Mouse (Mus musculus) testis, postnatal 10 days (tissue): ENCODE measurements around the gene Tbx3.
A peak's percentile ranks its signal among the peaks of the same experiment; 100 is the strongest.

Experiments used
- DNase-seq: peaks from one replicate; pipeline ENCODE4 v3.0.0; 2021; ENCODE audit warnings: low spot score

The Tbx3 gene

DNA sequence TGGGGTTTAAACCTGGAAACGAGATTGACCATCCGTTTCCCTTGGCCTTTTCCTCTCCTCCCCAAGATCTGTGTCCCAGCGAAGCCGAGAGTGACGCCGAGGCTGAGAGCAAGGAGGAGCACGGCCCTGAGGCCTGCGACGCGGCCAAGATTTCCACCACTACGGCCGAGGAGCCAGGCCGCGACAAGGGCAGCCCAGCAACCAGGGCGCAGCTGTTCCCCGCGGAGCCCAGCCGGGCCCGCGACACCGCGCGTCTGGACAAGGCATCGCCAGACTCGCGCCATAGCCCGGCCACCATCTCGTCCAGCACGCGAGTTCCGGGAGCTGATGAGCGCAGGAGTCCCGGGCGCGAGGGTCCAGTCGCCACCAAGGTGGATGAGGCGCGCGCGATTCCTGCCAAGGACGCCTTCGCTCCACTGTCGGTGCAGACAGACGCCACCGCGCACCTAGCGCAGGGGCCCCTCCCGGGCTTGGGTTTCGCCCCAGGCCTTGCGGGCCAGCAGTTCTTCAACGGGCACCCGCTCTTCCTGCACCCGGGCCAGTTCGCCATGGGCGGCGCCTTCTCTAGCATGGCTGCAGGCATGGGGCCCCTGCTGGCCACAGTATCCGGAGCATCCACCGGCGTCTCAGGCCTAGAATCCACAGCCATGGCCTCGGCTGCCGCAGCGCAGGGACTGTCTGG, 10.0 kb downstream of the Tbx3 start:
- DNase-seq, result no peak

DNA sequence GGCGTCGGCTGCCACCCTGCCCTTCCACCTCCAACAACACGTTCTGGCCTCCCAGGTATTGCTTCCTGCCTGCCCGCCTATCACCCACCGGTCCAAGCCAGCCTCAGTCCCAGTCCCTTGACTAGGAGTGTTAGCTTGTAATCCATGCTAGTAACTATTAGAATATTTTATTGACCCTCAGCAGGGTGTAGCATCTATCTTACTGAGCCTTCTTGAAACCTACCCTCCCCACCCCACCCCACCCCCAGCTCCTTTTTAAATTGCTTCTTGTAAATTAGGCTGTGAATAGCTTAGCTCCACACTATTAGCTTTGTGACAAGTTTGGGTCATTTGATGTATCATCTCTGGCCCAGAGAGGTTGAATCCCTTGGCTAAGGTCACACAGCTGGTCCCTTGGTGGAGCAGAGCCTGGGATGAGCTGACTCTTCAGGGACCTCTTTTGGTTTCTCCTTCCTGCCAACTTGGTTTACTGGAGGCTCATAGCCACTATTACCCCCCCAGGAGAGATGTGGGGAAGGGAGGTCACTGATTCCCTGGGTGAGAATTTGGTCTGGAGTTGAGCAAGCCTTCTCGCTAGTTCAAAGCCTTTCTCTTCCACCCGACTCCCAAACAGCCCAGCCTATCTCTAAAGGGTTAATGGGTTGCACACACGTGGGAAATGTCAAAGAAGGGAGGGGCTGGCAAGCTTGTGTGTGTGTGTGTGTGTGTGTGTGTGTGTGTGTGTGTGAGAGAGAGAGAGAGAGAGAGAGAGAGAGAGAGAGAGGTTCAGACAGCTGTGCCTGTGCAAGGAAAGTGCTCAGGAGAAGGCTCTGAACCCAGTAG, 10.8 kb downstream of the Tbx3 start:
- DNase-seq, result no peak

DNA sequence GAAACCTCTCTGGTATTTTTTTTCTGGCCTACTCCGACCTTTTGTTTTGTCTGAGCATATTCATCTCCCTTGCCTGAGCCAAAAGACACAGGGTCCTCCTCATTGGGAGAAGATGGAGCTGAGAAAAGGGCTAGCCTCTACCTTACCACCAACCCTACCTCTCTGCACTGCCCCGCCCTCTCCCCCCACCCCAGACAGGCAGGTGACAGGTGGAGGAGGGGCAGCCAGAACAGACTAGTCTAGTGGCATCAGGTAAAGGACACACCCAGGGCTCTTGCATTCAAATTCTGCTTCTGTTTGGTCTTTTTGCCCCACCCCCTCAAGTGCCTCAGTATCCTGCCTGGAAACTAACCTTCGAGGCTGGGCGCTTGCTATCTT, 11.4 kb downstream of the Tbx3 start:
- DNase-seq, result no peak

DNA sequence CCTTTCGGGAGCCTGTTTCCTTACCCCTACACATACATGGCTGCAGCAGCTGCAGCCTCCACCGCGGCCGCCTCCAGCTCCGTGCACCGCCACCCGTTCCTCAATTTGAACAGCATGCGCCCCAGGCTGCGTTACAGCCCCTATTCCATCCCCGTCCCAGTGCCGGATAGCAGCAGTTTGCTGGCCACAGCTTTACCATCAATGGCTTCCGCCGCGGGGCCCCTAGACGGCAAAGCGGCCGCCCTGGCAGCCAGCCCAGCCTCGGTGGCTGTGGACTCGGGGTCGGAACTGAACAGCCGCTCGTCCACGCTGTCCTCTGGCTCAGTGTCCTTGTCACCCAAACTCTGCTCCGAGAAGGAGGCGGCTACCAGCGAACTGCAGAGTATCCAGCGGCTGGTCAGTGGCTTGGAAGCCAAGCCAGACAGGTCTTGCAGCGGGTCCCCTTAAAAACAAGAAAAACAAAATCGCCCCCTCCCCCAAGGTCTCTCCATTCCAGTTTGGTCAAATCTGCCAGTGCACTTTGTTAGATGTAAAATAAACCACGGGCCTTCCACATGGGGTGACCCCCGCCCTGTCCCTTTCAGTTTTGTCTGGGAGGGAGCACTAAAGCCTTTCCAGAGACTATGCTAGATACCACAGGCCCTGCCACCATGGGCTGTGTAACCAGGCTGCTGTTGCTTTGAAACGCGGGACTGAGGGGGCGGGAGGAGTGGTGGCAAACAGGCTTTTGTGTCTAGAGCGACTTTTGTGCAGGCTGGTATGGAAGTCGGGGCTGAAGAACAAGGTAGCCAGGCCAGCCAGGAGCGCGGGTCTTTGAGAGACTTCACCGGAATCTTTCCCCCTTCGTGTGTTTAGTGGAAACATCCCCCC, 12.4 kb downstream of the Tbx3 start:
- DNase-seq, result no peak

DNA sequence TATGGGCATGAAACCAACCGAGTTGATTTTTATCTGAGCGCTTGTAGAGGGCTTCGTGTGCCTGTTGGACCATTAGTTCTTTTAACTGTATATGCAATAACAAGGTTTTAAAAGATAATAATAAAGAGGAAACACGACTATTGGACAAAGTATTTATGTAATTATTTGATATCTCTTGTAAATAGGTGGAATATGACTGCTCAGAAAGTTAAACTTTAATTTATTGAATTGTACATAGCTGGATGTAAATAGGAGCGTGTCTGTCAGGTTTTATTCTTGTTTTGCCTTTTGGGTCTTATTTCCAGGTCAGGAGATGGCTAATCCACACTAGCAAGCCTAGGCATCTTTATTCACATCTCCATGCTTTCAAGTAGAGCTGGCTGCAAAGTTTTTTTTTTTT, 13.4 kb downstream of the Tbx3 start:
- DNase-seq, result no peak

DNA sequence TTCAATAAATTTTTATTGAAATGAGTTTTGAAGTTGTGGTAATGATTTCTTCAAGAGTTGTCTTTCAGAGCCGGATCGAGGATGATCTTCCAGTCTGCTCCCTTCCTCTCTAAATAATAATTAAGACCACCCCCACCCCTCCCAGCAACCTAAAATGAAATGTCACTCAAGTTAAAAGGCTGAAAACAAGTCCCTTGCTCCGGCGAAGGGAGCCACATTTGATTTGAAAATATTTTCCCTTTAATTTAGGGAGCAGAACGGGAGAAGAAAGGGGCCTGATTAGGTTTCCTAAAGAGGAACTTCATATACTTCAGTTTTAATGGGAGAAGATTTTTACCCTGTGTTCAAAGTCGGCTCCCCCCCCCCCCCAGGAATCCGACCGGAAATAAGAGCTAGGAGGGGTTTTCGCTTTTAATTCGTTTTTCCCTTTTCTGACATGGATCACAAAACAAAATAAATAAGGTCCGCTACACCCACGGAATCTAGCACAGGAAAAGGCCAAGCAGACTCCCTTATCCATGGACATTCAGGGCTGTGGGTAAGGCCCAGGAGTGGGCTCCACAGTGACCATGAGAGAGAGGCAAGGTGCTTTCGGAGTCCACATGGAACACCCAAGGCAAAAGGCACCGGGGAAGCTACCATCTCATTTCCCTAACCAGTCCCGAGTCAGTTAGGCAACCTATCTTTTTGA, 14.4 kb downstream of the Tbx3 start:
- DNase-seq, result no peak

DNA sequence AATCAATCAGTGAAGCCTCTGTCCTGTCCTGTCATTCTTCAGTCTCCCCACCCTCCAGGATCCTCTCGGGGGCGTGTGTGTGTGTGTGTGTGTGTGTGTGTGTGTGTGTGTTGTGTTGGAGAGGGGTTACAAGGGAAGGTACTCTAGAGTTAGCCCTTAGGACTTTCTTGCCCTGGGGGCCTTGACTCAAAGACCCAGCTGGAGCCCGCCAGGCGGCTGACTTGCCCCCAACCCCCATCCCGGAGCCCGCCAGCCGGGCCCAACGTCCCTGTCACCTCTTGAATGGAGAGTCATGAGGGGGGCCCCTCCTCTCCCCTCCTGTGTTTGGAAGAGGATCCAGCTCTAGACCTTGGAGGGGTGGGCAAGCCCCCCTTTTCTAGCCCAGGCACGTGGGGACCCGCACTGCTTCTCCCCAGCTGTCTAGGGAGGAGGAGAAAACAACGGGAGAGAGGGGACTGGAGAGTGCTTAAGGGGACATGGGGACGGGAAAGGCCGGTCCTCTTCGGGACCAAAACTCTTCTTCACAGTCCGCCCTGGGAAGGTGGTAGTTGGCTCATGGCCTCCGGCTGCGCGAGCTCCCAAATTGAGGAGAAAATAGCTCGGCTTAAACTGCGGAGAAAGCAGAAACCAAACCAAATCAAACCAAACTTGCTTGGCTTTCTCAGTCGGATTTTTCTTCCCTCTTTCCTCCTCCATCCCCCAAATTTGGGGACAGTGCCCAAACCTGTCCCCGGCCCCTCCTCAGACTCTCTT, 15.2 kb downstream of the Tbx3 start:
- no peak for DNase-seq

DNA sequence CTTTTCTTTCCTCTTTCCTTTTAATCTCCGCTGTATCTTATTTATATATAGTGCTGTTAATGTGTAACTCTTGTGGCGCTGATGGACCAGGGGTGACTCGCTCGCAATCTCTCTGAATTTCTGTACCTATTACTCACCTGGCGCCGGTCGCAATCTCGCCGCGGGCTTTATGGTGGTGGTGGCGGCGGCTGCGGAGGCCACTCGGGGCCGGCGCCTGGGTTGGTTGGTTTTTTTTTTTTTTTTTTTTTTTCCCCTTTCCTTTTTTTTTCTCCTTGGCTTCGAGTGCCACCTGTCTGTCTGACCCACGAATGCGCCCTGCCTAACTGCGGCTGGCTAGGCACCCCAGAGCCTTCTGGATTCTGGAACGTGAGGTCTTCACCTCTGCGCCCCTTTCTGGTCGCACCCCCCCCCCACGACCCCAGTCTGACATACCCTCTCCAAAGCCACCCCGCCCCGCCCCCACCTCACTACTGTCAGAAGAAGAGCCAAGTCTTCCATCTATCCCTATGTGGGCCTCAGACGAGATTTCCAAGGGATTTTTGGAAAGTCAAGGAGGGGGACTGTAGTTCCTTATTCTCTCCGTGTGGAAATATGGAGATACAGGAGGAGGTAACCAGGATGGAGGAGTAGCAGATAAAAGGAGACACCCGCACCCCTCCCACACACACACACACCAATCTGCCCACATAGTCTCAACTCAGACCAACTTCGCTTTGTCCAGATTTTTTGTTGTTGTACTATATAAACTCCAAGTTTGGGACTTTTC, 15.9 kb downstream of the Tbx3 start:
- peak; percentile 59 for DNase-seq

DNA sequence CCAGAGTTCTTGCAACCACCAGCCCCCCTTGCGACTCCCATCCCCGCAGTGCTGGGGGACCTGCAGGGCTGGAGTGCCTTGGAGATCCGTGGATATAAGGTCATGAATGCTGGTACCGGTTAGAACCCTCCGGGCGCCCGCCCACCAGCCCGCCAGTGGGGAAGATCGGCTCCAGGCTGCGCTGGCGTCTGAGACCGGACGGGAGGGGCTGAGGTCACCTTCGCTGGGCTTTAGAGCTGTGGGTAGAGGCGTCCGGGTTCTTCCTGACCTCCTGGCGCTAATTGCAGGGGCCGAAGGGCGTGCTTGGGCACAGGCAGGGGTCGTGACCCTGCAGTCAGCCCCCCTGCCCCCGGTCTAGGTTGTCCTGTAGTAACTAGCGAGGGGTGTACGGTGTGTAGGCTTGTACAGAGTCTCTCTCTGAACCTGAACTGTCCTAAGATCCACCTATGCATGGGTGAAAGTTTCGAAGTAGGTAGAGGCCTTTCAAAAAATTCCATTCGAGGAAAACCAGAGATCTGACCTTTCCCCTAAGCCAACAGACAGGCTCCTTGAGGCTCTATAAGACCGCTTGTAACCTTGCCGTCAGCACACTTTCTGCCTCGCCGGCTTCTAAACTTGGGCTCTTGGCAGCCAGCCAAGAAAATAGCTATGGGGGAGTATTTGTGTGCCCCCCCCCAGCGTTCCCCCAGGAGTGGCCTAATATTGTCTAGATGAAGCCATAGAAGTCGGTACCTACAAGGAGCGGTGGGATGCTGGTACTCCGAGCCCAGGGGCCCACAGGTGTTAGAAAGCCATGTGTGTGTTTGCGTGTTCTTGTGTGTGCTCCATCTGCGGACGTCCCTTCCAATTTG, 16.8 kb downstream of the Tbx3 start:
- no peak for DNase-seq

DNA sequence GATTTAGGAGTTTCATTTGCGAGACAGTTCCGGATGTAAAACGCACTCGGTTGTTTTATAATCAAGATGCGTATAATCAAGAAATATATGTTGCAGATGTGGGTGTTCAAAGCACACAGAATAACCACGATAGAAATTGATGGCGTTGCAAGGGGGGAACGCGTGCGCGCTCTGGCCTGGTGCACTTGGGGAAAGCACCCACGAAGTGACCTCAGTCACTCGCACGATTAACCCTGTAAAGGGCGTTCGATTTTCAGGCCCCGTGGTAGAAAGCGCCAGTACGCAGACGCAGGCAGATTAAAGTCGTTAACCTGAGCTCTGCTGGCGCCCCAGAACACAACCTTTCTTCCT, 17.4 kb downstream of the Tbx3 start:
- DNase-seq, result no peak

DNA sequence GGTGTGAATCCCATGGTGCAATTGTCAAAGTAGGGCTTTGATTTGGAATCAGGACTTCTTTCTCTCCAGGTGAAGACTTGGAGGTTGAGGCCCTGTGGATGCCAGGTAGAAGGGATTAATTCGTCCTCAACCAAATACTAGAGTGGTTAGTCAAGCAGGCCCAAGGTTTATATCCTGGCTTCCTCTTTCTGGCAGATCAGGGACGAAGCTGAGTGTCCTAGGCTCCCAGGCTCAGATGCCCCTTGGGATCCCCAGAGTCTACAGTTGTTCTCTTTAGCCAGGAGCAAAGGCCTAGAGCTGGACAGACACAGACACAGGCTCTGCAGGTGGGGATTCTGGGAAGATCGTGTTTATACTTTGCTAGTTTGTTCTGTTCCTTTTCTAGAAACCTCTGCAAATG, 17.8 kb downstream of the Tbx3 start:
- DNase-seq, result no peak

DNA sequence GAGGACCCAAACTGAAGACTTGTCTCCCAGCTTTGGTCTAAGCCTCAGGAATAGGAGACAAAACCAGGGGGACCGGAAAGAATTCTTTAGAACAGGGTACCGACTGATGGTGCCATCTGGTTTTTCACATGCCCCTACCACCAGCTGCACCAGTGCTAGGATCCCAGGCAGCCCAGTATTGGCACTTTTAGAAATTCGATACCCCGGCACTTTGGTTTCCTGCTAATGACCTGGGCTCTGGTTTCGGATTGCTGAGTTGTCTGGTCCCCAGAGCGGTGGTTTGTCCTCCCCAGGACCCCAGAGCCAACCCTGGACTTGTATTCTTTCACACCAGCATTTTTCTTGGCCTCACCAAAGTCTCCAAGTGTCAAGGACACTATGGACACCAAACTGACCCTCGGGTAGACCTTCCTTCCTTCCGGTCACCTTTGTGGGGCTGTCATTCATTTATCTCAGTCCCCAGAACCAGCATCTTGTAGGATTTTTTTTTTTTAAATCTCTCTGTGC, 18.5 kb downstream of the Tbx3 start:
- no peak for DNase-seq

DNA sequence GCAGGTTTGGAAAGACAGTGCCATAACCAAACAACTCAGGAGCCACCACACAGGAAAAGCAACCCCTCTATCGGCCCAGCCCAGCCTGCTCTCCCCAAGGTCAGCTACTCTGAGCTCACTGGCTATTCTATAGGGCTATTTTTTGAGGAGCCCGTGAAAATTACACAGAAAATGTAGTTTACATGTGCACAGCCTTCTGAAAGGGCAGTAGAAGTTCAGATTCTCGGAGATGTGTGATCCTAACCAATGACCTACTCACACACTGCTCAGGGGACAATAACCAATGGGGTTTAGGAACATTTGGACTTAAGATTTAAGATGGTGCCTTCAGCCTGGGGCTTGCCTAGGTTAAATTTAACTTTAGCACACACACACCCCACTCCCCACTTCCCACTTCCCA, 19.0 kb downstream of the Tbx3 start:
- DNase-seq, result no peak

DNA sequence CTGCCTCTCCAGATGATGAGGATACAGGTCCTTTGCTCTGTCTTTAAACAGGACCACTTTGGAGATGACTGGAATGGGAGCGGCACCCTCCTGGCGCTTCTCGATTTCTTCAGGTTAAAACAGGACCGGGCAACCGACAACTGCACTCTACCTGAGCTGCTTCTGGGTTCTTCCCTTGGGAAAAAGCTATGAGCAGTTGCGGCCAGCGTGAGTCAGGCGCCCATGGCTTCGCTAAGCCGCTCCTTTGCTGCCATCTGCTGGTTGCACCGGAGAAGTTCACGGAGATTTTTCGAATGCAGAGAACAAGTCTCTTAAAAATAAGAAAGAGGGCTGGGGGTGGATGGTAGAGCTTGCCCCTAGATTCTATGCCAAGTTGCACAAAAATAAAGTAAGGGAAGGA, 20.6 kb downstream of the Tbx3 start:
- DNase-seq, result peak; percentile 88

DNA sequence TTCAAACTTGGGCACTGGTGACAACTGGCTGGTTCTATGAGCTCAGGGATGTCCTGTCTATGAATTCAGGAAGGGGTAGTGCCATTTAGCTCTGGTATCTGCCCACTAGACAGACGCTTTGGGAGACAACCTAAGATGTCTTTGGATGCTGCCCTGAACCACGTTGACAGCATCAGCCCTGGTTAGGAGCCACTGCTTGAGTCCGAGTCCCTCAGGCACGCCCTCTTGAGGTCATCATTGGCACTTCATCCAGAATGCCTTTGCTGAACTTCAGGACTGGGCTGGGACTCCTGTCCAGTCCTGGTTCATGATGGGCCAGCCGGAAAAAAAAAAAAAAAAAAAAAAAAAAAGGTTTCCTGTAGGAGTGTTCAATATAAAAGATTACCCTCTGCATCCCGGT, 22.0 kb downstream of the Tbx3 start:
- no peak for DNase-seq

DNA sequence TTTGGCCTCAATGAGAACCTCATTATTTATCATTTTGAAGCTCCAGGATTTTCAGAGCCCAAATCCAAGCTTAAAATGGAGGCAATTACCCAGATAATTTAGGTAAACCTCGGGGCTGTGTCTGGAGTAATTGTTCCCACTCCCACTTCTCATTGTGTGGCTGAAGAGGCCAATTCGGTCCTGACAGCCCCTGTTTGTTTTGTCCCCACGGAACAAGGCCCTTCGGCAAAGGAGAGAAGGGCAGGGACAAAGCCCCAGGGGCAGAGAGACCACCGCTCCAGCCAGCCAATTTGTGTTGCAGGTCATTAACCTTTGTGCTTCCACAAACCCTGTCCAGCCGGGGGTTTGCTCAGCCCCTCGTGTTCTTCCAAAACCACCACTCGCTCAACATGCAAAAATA, 24.4 kb downstream of the Tbx3 start:
- DNase-seq, result no peak

DNA sequence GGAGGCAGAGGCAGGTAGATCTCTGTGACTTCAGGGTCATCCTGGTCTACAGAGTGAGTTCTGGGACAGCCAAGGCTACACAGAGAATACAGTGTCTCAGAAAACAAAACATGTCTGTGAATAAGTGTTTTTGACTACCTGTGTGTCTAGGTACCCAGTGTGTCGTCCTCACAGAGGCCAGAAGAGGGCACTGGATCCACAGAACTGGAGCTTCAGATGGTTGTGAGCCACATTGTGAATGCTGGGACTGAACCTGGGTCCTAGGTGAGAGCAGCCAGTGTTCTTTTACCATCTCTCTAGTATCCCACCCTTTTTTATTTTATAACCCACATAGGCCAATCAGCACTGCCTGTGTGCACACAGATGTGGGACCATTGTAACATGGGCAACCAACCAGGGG, 32.6 kb downstream of the Tbx3 start:
- no peak for DNase-seq

DNA sequence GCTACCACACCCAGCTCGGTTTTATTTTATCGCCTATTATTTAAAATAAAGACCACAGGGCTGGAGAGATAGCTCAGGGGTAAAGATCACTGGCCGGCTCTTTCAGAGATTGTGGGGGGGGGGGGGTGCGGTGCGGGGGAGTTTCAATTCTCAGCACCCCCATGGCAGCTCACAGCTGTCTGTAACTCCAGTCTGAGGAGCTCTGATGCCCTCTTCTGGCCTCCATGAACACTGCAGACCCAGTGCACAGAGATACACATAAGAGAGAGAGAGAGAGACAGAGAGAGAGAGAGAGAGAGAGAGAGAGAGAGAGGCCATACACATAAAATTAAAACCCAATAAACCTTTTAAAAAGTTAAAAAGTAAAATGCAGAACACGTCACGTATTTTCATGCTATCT, 34.4 kb downstream of the Tbx3 start:
- DNase-seq, result no peak

DNA sequence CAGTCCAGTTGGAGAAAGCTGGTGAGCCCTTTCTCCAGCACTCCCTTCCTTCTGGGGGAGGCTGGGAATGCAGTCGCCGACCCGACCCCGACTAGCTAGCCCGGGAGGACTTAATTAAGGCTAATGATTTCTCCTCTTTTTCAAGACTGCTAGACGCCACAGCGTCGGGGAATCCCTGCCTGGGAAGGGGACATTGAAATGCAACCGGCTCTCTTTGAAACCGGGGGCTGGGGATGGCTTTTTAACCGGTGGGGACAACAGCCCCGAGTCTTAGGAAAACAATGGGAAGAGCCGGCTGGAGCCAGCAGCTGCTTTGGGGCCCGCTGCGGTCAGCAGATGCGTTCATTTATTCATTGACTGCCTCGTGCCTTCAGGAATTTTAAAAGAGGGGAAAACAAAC, 36.0 kb downstream of the Tbx3 start:
- DNase-seq, result no peak
